Mouse (Mus musculus): ENCODE data around the gene Cog4.

DNA sequence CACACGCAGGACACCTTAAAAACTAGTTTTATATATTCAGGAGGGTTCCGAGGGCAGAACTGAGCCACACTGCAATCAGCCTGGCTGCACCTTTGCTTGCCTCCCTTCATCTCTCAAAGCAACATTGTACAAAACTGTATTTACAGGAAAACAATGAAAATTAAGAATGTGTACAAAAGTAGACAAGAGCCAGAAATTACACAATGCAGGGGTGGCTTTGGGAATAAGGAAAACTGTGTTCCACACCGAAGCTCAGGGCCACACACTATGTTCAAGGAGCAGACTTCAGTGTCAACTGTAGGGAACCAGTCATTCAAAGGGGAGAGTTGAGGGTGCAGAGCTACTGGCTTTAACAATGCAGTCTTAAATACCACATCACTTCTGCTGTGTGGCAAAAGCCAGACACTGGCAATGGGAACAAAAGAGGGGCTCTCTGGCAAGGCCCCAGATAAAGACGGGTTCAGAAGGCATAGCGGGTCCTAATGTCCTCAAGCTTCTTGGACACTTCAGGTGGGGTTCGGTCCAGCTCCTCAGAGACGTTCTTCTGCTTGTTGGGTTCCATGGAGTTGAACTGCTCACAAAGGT lies 35.8 kb upstream of the Cog4 start:
- no peak for TF ChIP-seq POLR2A (IDR thresholded peaks at IDR 0.05; ENCODE audit: borderline replicate concordance, insufficient read depth, low read length)
- TF ChIP-seq CTCF (IDR thresholded peaks at IDR 0.05; ENCODE audit: borderline replicate concordance, insufficient read depth, low read depth, low read length), result no peak
